Mouse (Mus musculus) brain, embryonic 14.5 days (tissue): ENCODE results near the gene Vps13a.

ENCODE experiments used
- CTCF ChIP-seq: fragments of 200-500 bp; IDR thresholded peaks from 2 replicates; pipeline ENCODE4 v1.5.1; 2012; ENCODE audit warnings: inconsistent platforms, mild to moderate bottlenecking, moderate library complexity, borderline replicate concordance; ENCODE audit not compliant: insufficient read depth, insufficient read length; ENCODE audit errors: extremely low read depth
- POLR2A ChIP-seq: fragments of 200-500 bp; IDR thresholded peaks from 2 replicates; pipeline ENCODE4 v1.6.1; 2012; ENCODE audit warnings: mild to moderate bottlenecking, inconsistent platforms, borderline replicate concordance; ENCODE audit not compliant: poor library complexity, insufficient read depth, insufficient read length, severe bottlenecking; ENCODE audit errors: extremely low read depth

- TF ChIP-seq CTCF (no peak), POLR2A (no peak)
Measured at GRCm38 (mm10) chr19:16624994-16625393, 155.7 kb downstream of the Vps13a start.
